Mouse (Mus musculus) lung, adult 18-20 months (tissue): ENCODE measurements around the gene Hsf2.
A peak's percentile ranks its signal among the peaks of the same experiment; 100 is the strongest.

Experiments used
- DNase-seq, 2 experiments: peaks; one replicate each; pipeline ENCODE4 v3.0.0; 2022; ENCODE audit warnings: mixed read lengths in 2 of 2

Gene Hsf2

DNA sequence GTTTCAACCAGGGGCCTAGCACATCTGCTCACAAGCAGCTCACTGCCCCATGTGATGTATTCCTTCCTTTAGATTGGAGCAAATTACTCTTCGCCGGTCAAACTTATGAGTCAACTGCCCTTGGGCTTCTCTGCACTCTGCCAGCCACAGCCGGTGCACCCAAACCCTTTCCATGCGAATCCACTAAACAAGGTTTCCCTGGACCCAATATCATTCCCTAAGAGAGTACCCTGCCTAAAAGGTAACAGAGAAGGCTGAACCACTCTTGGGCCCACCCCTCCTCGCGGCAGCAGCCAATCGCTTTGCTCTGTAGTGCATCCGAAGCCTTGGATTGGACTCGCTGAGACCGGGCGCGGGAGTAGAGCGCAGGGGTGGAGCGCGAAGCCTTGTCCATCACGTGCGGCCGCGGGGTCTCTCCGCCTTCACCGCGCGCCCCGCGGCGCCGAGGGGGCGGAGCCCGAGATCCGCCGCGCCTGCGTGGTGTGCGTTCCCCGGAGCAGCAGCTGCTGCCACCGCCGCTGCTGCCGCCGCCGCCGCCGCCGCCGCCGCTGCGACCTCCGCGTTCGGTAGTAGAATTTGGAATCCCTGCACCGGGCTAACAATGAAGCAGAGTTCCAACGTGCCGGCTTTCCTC is at the start of gene Hsf2:
TSS of gene Hsf2 (plus strand) at position 478 of the 634 bp plus-strand sequence.
- DNase-seq: peak; percentile 97

DNA sequence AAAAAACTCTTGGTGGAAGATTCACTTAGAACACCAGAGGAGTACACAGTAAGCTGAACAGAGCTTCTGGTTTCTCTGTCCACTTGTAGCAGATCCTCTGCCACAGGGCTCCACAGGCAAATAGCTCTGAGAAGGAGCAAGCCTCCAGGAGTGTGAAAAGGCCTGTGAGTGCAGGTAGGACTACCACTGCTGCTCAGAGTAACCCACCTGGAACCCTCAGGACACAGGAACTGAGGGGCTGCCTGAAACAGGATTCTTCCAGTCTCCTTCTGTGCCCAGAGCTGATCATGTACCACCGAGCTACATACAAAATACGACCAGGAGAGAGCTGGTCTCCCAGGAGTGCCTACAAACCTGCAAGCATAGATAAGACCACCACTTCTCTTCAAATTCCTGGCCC is 48.3 kb upstream of the Hsf2 start:
- DNase-seq: no peak

DNA sequence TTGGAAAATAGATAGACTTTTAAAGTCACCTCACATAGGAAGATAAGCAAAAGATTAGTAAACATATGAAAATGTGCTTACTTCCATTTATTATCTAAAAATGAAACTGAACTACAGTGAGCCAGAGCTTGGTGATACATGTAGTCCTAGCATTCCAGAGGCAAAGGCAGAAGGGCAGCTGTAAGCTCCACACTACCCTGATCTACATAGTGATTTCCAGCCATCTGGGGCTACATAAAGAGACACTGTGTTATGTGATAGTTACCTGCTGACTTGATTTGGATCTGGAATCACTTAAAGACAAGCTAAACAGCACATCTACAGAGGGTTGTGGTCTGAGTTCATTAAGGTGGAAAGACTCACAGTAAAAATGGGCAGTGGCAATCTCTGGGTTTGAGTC is 45.1 kb upstream of the Hsf2 start:
- DNase-seq: no peak

DNA sequence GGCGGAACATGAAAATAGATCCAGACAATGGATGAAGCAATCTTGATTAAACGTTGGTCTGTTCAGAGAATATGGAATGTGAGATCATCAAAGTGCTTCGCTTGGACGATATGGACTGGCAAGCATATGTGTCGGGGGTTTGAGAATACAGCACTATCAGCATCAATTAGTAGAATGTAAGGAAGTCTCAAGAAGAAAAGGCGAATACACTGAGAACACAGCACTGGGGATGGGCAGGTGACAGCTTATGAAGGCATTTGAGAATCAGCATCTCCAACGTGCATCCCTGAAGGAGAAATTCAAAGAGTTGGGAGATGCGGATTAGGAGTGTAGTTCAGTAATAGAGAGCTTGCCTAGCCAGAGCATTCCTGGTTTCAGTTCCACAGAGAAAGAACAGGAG is 41.8 kb upstream of the Hsf2 start:
- DNase-seq: no peak

DNA sequence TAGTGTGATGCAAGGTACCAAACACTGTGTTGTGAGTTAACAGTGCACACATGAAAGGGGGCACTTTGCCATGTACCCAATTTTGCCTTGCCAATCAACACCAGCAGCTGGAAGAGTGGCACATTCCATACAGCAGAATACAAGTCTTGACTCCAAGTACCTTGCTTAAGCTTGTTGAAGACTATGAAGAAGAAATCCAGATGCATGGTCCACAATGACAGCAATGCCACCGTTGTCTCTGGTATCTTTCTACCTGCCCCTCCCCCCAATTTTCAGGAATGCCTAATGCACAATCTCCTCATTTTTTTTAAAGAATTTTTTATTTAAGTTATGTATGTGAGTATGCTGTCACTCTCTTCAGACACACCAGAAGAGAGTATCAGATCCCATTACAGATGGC is 40.5 kb upstream of the Hsf2 start:
- DNase-seq: no peak

DNA sequence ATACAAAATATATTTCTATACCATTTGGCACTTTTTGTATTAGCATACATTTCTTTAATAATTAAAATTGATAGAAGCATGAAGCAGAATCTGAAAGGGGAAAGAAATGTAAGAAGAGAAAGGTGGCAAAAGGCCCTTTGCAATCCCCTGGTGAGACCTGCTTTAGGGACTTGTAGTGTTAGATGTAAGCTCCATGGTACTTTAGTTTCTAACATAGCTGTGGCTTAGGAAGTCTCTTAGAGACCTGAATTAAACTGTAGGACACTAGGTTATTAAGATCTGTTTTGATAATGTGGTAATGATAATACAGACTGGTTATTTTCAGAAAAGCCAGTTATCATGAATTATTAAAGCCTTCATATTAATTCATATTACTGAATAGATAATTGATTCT is 38.5 kb upstream of the Hsf2 start:
- no peak for DNase-seq

DNA sequence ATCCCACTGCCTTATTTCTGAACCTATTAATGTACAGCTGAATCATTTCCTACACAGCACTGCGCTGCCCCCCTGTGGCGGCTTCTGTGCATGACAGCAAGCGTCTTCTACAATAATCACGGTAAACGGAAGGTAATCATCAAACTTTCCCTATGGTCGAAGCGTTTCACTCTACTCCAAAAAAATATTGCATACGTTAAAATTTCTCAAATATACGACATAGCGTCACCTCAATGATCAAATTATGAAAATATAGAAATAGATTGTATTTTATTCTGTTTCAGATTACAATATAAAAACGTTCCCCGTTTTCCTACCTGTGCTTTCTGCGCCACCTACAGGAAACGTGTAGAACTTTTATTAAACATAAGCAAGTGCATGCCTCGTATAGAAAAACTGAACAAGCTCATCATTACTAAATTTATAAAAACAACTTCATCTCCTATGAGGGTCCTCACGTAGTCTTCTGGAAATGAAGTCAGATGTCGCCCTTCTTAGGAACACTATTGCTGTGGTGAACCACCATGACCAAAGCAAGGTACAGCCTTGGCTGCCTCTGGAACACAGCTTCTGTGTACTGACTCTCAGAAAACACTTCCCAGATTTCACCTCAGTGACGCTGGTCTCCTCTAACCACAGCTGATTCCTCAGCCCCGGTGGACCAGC is 38.0 kb upstream of the Hsf2 start:
- DNase-seq: peak; percentile 57 to 67

DNA sequence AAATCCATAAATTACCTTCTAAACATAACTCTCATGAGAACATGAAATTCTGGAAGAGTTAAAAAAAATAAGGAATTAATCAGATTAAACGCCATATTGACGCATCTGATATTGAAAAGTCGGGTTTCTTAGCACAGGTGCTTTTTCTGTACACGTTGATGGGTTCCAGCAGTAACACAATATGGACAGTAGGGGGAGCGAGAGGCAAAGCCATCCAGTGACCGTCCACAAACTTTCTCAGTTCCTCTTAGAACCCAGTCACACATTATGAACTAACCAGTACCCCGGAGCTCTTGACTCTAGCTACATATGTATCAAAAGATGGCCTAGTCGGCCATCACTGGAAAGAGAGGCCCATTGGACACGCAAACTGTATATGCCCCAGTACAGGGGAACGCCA is 22.9 kb upstream of the Hsf2 start:
- peak; percentile 30 to 39 for DNase-seq

DNA sequence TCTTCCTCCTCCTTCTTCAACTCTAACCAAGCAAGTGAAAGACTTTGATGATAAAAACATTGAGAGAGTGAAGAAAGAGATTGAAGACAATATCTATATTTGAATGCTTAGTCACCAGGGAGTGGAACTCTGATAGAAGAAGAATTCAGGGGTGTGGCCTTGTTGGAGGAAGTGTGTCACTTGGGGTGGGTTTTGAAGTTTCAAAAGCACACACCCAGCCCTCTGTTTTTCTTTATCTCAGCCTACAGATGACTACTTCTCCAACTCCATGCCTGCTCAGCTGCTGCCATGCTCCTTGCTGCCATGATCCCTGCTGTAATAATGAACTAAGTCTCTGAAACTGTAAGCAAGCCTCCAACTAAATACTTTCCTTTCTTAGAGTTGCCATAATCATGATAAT is 20.4 kb upstream of the Hsf2 start:
- DNase-seq: no peak

DNA sequence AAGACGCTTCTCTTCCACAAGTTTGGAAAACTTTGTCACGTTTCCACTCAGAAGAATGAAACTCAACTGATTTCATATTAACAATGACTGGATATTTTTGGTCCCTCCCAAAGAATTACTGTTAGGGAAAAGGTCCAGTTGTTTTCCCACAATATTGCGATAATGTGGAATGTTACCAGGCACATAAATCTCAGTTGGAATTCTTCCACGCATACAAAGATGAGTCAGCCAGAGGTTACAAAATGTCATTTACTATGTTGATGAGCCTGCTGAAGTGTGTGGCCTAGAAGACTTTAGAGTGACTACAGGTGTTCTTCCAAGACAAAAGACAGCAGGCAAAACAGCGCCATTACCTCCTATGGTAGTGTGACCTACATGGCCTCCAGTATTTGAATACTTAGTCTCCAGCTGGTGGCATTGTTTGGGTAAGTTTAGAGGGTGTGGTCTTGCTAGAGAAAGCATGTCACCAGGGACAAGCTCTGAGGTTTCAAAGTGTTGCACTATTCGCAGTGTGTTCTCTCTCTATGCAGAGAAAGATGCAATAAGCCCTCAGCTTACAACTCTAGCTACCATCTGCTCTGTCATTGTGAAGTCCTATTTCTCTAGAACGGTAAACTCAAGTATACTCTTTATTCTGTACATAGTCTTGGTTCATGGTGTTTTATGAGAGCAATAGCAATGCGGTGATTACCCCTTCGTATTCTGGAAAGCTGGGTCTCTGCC is 8.9 kb upstream of the Hsf2 start:
- DNase-seq: no peak

DNA sequence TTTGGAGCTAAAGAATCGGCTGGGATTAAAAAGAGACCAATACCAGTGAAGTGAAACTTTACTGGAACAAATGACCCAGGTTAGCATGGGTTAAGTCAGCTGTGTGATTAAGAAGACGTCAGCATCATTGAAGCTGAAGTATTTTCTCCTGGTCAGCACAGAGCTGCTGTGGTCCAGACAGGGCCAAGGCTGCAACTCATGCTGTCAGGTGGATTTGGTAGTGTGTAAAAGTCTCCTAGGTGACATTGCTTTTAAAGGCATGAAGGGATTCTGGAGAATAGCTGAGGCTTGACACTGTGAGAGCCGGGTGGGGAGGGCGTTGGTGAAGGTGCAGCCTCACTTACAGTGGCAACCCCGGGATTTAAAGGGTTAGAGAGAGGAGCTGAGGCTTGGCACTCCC is 4.5 kb upstream of the Hsf2 start:
- no peak for DNase-seq

DNA sequence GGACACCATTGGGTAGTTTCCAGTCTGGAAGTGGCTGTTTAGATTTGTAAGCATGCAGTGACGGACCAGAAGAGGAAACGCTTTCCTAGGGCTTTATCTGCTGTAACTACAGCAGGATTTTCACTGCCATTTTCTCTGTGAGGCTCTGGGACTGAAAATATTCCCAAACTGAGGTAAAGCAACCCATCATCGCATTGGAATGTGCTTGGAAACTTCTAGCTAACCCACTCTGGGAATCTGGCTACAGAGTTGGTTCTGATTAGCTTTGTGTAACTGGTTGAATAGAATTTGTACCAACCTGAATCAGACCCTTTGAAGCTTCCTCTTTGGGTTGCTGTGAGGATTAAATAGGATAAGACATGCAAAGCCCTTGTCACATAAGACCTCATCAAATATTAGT is 1.4 kb upstream of the Hsf2 start:
- no peak for DNase-seq

DNA sequence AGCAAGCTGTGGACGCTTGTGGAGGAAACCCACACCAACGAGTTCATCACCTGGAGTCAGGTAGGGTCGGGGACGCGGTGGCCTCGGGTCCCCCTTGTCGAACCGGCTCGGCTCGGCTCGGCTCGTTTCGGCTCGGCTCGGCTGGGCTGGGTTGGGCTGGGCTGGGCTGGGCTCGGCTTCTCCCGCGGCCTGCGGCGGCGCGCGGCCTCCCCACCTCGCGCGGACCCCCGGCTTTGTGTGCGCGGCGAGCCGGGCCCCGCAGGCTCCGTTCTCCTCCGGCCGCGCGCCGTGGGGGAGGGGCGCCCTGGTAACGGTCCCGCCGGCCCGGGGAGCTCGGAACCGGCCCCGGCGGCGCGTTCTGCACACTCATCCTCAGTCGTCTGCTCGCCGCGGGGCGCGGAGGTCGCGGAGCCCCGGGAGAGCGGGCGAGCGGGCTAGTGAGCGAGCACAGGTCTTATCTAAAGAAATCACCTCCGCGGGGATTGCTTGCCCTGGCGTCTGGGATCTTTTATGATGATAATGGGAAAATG is 422 bp downstream of the Hsf2 start:
- DNase-seq: peak in 1 of 2 experiments; percentile 73

DNA sequence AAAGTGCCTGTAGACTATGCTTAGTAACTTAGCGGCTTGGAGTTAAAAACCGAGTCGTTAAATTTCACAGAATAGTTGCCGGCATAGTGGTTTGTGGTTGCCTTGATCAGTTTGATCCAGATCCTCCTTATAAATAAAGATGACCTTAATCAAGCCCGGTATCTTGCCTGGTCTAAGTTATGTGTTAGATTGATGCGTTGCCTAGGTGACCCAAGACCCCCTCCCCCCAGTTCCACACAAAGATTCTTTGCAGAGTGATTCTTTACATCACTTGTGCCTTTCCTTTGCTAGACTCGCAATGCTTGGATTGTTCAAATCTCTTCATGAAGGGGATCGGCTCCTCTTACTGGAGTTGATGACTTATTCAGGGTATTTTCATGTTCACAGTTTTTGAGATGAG is 1.0 kb downstream of the Hsf2 start:
- DNase-seq: no peak

DNA sequence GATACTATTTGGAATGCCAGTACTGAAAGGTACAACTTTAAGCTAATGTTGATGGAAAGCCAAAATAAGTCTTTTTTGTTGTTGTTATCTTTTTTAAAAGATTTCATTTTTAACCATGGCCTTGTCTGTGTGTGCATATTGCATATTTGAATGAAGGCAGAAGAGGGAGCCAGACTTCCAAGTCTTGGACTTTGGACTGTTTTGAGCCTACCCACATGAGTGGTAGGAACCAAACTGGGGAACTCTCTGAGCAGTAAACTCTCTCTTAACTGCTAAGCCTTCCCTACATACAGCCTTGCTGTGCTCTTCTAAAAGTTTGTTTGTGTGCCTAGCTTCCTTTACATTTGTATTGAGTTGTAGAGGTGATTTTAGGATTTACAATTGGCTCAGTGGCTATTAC is 2.4 kb downstream of the Hsf2 start:
- no peak for DNase-seq

DNA sequence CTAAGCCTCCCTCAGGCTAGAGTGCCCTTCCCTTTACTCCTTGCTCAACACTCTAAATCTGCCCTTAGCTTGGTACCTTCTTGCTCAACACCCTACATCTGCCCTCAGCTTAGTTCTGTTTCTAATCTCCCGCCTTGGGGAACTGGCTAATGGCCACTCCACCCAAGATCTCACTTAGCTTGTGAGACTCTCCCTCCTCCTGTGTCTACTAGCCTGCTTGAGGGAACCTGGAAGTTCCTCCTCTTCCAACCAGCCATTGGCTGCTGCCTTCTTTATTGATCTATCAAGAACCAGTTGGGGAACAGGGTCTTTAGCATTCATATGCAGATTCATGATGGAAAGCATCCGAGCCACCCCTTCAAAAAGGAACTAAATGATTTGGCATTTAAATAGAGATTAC is 5.9 kb downstream of the Hsf2 start:
- peak; percentile 26 to 32 for DNase-seq

DNA sequence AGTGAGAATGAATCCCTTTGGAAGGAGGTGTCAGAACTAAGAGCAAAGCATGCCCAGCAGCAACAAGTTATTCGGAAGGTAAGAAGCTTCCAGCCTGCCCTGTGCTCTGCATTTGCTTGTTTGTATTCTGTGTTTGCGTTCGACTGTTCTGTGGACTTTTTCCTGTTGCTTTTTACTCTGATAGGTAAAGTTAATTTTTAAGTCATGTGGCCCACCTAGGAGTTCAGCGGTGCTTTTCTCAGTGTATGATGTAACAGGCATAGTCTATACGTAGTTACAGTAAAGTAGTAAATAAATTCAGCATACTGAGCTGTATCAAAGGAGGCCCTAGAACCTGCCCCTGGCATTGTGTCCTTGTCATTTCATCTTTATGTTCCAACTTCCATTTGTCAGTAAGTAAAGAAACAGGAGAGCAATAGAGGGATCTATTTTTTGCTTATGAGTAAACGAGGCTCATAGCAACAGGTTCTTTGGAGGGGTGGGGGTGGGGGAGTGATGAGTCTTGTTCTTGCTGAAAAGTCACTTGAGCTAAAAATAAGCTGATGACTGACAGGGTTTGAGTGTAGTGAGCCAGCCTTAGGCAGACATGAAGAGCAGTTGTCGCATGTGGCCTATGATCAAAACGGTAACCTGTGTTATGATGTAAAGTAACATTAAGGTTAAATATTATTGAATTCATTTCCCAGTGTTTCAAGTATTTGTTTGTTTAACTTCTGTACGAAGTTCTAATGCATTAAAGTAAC is 13.4 kb downstream of the Hsf2 start:
- no peak for DNase-seq

DNA sequence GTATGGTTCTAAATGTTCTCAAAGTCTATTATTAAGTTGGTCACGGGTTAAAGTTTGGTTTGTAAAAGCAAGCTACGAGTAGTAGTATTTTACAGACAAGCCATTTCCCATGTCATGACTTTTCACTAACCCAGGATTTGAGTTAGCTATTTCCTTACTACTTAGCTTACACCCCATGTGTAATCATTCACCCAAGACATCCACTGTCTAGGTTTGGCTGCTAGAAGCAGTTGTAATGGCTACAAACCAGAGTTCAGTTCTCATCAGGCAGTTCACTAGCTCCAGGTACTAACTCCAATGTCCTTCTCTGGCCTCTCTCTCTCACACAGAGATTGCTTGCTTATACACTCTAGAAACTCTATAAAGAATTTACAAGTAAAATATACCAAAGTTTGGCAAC is 28.4 kb downstream of the Hsf2 start:
- no peak for DNase-seq

DNA sequence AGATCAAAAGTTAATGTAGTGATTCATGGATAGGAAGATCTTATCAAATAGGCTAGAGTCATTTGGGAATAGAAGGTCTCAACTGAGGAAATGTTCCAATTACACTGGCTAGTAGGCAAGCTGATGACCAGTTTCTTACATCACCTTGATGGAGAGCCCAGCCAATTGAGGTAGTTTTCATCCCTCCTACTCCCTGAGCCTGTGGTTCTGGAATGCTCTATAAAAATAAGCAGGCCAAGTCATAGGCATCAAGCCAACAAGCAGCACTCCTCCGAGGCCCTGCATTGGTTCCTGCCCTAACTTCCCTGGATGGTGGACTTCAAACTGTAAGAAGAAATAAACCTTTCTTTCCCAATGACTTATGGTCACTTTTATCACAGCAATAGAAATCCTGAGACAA is 29.1 kb downstream of the Hsf2 start:
- no peak for DNase-seq

DNA sequence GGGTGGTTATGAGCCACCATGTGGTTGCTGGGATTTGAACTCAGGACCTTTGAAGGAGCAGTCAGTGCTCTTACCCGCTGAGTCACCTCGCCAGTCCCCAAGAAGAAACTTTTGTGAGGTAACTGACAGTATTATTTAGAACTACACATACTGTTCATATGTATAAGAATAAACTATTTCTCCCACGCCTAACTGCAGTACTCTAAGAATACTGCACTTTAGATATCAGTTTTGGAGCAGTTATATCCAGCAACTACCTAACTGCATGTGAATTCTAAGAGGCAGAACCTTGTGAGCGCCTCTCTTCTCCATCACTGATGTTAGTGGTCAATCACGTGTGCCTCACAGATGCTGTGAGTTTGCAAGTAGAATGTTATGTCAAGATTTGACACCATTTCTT is 40.3 kb downstream of the Hsf2 start:
- DNase-seq: no peak

DNA sequence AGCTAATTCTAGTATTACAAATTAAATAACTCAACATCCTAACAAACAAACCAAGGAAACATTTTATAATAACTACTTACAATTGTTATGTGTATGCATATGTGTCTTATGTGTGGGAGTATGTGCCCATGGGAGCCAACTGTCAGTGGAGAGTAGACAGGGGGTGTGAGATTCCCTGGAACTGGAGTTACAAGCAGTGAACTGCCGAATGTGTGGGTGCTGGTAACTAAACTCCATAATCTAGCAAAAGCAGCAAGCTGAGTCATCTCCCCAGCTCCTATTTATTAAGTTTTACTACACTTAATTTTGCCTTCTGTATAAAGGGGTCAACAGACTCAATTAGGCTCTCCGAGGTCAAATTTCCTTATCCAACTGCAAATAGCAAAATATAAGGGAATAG is 44.9 kb downstream of the Hsf2 start:
- DNase-seq: no peak

DNA sequence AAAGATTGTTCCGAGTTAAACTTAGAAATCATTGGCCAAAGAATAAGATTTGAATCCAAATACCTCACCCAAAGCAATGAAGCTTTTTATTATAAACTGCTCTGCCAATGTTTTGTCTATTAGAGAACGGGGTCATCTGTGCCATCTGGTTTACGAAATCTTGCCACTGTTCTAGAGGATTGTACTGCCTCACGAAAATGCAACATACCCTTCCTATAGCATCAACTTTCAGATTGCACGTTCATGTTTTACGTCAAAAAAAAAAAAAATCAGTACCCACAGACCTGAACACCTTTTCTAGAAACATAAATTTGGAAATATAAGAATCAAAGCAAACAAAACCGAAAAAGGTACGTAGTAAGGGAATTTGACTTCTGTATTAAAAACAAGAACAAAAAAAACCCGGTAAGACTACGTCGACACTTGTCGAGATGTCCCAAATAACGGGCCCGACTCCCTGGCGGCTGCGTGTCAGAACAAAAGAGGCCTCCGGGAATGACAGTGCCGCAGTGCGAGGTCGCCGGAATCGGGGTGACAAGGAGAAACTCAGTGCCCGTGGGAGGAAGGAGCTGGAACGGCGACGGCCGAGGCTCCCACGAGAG is 45.5 kb downstream of the Hsf2 start:
- no peak for DNase-seq
